Mouse (Mus musculus) retina, adult 2 months (tissue): ENCODE measurements around the gene Tent2.
"Not testable (repeated sequence)": the region's sequence is repeated elsewhere in the genome, so short reads cannot be mapped to it uniquely, and the experiment has no call there.

ENCODE experiments used
- DNase-seq: peaks from one replicate; pipeline ENCODE4 v3.0.0-alpha.2; 2012; ENCODE audit warnings: low read depth, low spot score

Gene Tent2

GRCm38 (mm10) chr13:93191831-93192645 is at the start of gene Tent2:
Tent2 (minus strand) TSS chr13:93192385.
- peak; percentile 89 for DNase-seq

GRCm38 (mm10) chr13:93241180-93241579 is 49.0 kb upstream of the Tent2 start:
- DNase-seq = no peak

DNA sequence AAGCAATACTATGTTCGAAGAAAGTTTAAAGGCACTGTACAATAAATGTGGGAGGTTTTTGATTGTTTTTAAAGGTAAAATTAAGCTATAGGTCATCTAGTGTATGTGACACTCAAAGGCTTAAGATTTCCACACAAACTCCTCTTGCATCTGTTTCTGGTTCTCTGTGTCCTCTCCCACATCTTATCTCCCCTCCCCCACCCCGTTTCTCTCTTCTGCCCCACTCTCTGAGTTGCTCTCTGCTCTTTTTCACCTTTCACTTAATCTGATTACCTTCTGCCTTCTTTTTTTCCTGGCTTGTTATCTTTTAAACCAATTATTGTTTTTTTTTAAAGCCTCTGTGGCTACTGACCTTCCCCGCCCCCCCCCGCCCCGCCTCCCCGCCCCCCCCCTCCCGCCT is 47.4 kb upstream of the Tent2 start:
- no peak for DNase-seq

DNA sequence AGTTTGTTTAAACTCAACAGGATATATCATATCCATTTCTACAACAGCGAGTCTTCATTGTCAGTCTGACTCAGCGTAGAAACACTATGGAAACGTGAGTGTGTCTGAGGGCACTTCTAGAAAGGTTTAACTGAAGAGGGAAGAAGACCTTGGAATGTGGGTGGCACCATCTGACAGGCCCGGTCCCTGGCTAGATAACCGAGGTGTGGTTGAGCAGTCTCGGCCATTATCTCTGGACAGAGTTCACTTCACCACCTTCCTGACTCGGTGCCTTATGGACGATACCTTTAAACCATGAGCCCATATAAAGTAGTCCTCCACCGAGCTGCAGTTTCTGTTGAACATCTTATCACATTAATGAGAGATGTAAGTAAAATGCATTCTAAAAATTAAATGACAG is 46.9 kb upstream of the Tent2 start:
- DNase-seq = no peak

- DNase-seq = no peak
These were observed 45.7 kb upstream of the Tent2 start for GRCm38 (mm10) chr13:93237677-93238398.

DNA sequence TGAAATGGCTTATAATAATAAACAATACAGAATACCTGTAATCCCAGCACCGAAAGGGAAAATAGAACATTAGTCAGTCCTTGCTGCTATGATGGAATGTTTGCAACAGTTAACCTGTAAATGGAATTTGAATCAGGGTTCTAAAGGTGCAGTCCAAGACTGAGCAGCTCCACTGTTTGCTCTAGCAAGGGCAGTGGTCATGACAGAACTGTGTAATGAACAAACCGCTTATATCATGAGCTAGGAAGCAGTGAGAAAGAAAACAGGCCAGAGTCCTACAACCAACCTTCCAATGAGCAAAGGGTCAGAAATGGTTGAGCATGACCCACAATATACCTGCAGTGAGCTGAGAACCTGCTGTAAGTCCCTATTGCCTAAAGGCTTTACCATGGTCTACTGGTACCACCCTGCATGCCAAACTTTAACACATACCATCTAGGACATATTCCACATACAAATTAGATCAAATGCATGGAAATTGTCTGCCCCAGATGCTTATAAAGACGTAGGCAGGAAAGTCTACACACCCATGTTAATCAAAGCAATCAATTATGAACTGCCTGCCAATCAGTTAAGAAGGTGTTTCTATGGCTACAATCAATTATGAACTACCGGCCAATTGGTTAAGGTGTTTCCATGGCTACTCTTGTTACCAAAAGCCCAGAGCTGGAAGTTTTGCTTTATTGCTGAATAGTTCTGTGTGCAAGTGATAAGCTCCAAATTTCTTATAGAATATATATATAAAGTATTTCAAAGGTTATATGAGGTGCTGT is 42.3 kb upstream of the Tent2 start:
- DNase-seq = no peak

GRCm38 (mm10) chr13:93232335-93232734 is 40.1 kb upstream of the Tent2 start:
- no peak for DNase-seq

DNA sequence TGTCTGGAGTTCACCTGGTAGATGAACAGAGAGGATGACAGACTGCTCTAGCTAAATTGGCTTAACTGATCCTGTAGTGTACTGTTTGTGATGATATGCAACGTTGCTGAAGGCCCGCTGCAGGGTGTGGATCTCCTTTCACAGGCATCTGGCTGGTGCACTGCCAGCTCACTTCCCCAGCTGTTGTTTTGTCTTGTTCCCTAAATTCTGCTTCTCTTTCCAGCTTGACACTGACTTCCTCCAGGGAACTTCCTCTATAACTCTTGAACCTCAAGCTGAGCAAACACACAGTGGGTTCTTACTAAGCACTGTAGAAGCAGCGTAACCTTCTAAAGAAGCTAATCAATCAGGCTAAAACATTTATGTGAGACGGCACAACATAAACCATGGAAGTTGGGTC is 38.8 kb upstream of the Tent2 start:
- DNase-seq = no peak

DNA sequence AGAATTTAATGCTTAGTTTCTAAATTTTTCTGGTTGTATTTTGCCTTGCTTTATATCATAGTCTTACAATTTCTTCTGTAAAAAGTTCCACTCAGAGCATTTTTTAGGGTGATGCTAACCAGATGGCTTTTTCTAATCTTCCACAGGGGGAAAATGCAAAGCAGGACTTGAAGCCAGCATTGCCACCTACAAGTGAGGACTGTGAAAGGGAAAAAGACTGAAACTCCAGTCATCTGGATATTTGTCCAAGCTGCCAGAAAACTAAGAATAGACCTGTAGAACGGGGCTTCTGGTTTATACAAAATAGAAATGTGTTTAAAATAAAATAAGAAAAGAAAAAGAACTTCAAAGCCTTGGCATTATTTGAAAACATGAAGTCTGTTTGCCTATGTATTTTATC is 19.6 kb upstream of the Tent2 start:
- DNase-seq = no peak

DNA sequence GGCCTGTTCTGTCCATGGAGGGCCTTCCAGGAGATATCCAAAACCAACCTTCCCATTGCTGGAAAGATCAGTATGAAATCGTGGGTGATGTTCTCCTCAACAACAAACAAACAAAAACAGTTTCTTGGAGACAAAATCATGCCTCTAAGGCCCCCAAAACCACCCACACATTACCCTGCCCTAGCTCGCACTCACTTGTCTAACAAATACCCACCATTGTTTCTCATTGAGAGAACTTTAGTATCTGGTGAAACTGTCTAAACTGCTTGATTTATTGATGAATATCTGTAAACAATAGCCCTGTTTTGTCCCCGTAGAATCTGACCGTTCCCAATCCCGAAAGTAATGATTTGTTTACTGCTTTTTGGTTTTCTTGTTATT is 451 bp upstream of the Tent2 start:
- no peak for DNase-seq

DNA sequence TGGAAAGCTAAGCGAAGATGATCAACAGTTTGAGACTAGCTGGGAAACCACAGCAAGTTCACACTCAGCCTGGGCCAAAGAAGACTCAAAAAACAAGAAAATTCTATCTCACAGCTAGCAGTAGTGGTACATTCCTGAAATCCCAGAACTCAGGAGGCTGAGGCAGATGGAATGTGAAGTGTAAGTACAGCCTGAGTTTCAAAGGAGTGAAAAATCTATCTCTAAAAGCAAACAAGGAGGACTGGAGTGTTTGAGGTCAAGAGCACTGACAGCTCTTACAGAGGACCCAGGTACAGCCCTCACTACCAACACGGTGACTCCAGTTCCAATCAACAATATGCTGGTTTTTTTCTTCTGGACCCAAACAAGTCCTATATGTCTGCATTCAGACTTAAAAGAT is 2.8 kb downstream of the Tent2 start:
- DNase-seq = no peak

- no peak for DNase-seq
These were observed 3.4 kb downstream of the Tent2 start for GRCm38 (mm10) chr13:93188738-93189137.

GRCm38 (mm10) chr13:93187792-93188191 is 4.4 kb downstream of the Tent2 start:
- DNase-seq = not testable (repeated sequence)

GRCm38 (mm10) chr13:93180351-93180750 is 11.8 kb downstream of the Tent2 start:
- no peak for DNase-seq

DNA sequence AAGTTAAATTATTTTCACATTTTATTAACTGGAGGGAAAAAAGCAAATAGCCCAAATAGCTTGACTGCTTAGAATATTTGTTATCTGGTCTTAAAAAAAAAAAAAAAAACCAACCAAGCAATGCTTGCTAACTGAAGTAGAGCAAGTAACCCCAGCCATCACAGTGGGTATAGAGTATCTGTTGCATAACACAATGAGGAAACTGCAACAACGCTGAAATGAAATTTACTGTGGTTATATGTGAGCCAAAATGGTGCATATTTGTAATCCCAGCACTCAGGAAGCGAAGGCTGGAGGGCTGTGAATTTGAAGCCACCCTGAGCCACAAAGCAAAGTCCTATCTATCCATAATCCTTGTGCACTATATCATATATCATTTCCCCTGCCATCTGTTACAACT is 12.7 kb downstream of the Tent2 start:
- DNase-seq = no peak

DNA sequence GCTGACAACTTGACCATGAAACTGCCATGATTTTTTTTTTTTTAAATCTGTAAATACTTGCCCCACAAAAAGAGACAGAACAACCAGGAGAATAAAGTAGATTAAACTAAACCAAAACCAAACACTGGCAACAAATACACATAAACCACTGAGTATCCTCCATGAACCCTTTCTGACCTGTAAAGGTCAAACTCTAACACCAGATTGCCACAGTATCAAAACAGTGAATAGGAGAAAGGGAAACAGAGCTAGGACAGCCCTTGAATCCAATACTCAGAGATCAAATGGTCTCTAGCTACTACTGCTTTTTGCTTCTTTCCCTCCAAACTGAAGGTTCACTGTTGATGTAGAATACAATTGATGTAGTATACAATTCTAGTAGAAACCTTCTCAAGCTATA is 14.6 kb downstream of the Tent2 start:
- no peak for DNase-seq

DNA sequence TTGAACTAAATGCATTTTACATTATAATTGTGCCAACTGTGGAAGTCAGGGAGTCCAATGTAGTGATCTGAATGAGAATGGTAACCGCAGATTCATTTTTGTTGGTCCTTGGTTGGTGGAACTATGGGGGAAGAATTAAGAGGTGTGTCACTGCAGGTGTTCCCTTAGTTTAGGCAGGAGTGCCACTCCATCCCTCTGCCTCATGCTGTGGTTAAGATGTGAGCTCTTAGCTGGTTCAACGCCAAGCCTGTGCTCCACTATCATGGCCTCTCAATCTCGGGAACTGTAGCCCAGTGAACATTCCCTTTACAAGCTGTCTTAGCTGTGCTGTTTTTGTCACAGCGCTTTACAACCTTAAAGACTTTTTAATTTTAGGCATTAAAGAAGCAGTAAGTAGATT is 28.9 kb downstream of the Tent2 start:
- DNase-seq = no peak

DNA sequence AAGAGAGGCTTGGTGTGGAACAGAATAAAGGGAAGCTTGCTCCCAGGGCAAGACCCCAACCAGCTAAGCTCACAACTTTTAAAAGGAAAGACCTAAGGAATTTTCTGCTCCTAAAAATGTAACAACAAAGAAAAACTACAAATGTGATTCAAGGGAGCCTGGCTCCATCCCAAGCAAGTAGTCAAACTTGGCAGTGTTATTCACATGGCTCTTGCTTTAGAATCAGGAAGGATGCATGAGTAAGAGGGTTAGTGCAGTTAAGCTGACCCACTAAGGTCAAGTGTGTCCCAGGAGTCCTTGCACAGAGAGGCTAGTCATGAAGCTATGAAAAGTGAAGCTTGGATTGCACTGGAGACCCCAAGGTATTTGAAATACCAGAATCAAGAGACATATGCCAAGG is 29.7 kb downstream of the Tent2 start:
- no peak for DNase-seq

DNA sequence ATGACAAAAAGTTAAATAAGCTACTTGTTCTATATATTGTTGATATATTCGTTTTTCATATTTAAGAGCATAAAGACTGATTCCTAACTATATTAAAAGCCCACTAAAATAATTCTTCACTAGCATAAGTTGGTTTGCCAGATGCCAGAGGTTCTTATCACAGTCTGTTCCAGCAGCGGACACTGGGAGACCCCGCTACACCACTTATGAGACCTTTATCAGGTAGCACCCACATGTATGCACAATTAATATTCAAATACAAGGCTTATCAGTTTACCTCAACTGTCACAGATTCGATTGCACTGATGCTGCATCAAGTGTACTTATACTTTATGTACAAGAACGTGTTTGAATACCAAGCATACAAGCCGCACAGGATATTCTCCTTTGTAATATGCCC is 33.9 kb downstream of the Tent2 start:
- DNase-seq = no peak

DNA sequence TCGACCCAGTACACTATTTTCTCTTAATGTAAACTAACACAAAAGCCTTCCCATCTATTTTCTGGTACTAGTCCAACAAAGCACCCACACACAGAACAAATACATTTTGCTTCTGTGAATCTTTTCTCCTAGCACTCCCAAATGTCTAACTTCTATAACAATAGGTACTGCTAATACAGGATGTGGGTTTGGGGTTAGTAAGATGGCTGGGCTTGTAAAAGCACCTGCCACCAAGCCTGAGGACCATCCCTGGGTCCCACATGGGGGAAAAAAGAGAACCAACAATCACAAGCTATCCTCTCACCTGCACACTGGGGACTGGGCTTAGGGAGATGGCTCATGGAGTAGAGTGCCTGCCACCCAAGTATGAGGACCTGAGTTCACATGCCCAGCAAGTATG is 38.9 kb downstream of the Tent2 start:
- no peak for DNase-seq

DNA sequence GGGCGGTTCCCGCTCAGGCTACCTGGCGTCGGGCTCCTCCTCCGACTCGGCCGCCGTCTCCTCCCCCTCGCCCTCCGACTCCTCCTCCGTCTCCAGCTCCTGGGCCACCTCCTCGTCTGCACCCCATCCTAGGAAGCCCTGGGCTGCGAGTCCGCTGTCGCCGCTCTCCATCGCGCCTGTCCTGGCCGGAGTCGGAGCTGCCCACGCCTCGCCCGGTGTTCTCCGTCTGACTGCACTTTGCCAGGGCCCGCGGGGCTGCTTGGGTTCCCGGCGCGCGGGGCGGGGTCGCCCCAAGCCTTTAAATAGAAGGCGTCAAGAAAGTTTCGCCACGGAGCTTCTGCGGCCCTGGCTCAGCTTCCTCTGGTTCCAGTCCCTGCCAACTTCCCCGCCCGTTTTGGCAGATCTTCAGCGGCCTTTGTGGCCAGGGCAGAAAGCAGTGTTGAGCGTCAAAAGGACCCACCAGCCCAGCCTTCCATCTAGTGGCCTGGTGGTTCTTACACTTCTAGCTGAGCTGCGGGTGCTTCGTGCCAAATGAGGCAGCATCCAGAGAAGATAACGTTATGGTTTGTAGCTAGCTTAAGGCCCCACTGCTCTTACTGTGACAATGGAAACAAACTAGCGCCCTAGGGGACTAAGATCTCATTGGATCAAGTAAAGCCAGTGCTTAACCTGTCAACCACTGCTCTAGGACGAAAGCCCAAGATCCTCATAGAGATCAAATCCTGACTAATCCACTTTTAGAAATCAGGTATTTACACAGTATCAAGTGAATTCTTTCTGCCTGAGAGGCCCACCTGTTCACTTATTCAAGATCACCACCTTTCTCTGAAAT is 47.6 kb downstream of the Tent2 start, which contains the start of gene Cmya5:
TSS of gene Cmya5 (minus strand) at position 389 of the 832 bp plus-strand sequence.
- DNase-seq = no peak
